Mouse (Mus musculus) forebrain, postnatal 0 days (tissue): ENCODE measurements around the gene Vps53. TPM values are rescaled to one million over a fixed set of nuclear protein-coding genes. Genes with fewer than 3 reads are reported as not detected.
"Not testable (repeated sequence)": the region's sequence is repeated elsewhere in the genome, so short reads cannot be mapped to it uniquely, and the experiment has no call there.

Experiments
- ATAC-seq: fragments of 200-750 bp; cut with Nextera tagmentation; 2 replicates; pipeline ENCODE4 v1.8.0; 2017; ENCODE audit warnings: mild to moderate bottlenecking, moderate library complexity
- DNase-seq: peaks from one replicate; pipeline ENCODE4 v3.0.0-alpha.2; 2015
- H3K27ac ChIP-seq: fragments of 300-500 bp; sonication (generic); 2 replicates; pipeline ENCODE4 v1.5.1; 2014; ENCODE audit warnings: low read depth, mild to moderate bottlenecking, antibody characterized with exemption, low read length, moderate library complexity, mixed read lengths
- H3K27me3 ChIP-seq: fragments of 300-500 bp; sonication (generic); 2 replicates; pipeline ENCODE4 v1.6.1; 2014; ENCODE audit warnings: mild to moderate bottlenecking, low read length, mixed read lengths; ENCODE audit not compliant: insufficient read depth
- H3K36me3 ChIP-seq: fragments of 300-500 bp; sonication (generic); 2 replicates; pipeline ENCODE4 v1.6.1; 2014; ENCODE audit warnings: mild to moderate bottlenecking, moderate library complexity; ENCODE audit not compliant: insufficient read depth
- H3K4me1 ChIP-seq: fragments of 300-500 bp; sonication (generic); 2 replicates; pipeline ENCODE4 v1.6.1; 2014; ENCODE audit warnings: antibody characterized with exemption; ENCODE audit not compliant: insufficient read depth
- H3K4me2 ChIP-seq: fragments of 300-500 bp; sonication (generic); 2 replicates; pipeline ENCODE4 v1.6.1; 2014; ENCODE audit warnings: low read depth, mild to moderate bottlenecking, moderate library complexity
- H3K4me3 ChIP-seq: fragments of 300-500 bp; sonication (generic); 2 replicates; pipeline ENCODE4 v1.5.1; 2014; ENCODE audit warnings: low read depth, low read length, mixed read lengths
- H3K9ac ChIP-seq: fragments of 300-500 bp; sonication (generic); 2 replicates; pipeline ENCODE4 v1.6.1; 2014; ENCODE audit warnings: mild to moderate bottlenecking
- H3K9me3 ChIP-seq: fragments of 300-500 bp; sonication (generic); 2 replicates; pipeline ENCODE4 v1.6.1; 2016; ENCODE audit warnings: low read length
- CTCF ChIP-seq: sonication (generic); IDR thresholded peaks from 2 replicates; pipeline ENCODE4 v1.5.1; 2016; ENCODE audit warnings: antibody characterized with exemption, control low read depth, low read depth
- WGBS: fragments of 180-500 bp; shearing (Covaris S2); extraction: QIAGEN DNeasy Blood & Tissue Kit; methylation state at CpG from one replicate; pipeline ENCODE4 v1.1.7; 2014; 5-methylcytosine and 5-hydroxymethylcytosine counted together
- polyA plus RNA-seq: library from polyadenylated mRNA; unstranded; fragments of >200 nt; fragmentation: Nextera tagmentation; extraction: Ambion mirVana; gene quantifications from 2 replicates; pipeline ENCODE4 v1.2.1, GENCODE M21; 2015
- total RNA-seq: library from RNA; depleted of rRNA; stranded (reverse); fragments of >200 nt; gene quantifications from 2 replicates; pipeline ENCODE4 v1.2.3, GENCODE M21; 2014

Gene Vps53
- total and polyA plus RNA-seq, 2 experiments from 2014 or later, result 49.4 to 63.2 TPM

GRCm38 (mm10) chr11:76215011-76215410 is 35.6 kb upstream of the Vps53 start:
- Histone ChIP-seq H3K4me2 (no peak overlapping the region), H3K4me3 (no peak overlapping the region), H3K27ac (no peak overlapping the region), H3K9ac (no peak overlapping the region), H3K36me3 (peaks cover 30% of the 10 kb centered on the region), H3K27me3 (no peaks in the 10 kb centered on the region), H3K9me3 (no peaks in the 10 kb centered on the region), H3K4me1 (no peaks in the 10 kb centered on the region; the same call in 1 of the 2 replicates)
- 96% methylated on average over 2 of the region's 2 CpGs for WGBS
- DNase-seq, result no peak
- no peak for ATAC-seq
- no peak for TF ChIP-seq CTCF

- Histone ChIP-seq H3K4me3 (no peak overlapping the region), H3K9ac (no peak overlapping the region), H3K4me1 (no peaks in the 10 kb centered on the region; the same call in 1 of the 2 replicates), H3K4me2 (no peak overlapping the region), H3K9me3 (no peaks in the 10 kb centered on the region), H3K27ac (no peak overlapping the region), H3K27me3 (no peaks in the 10 kb centered on the region), H3K36me3 (peaks cover 32% of the 10 kb centered on the region)
- DNase-seq, result no peak
- ATAC-seq, result no peak
- no peak for TF ChIP-seq CTCF
- 49% methylated on average over 5 of the region's 5 CpGs for WGBS
These were observed 34.4 kb upstream of the Vps53 start for GRCm38 (mm10) chr11:76213841-76214240.

- DNase-seq, H3K4me3 ChIP-seq, ATAC-seq, H3K27me3 ChIP-seq, H3K4me2 ChIP-seq, H3K9me3 ChIP-seq, H3K27ac ChIP-seq, H3K9ac ChIP-seq, H3K4me1 ChIP-seq: not testable (repeated sequence)
- 90% methylated on average over 5 of the region's 6 CpGs for WGBS
- H3K36me3 ChIP-seq, result peaks cover 53% of the 10 kb centered on the region
These were observed 32.1 kb upstream of the Vps53 start for GRCm38 (mm10) chr11:76211595-76211994.

- 82% methylated on average over 13 of the region's 13 CpGs for WGBS
- Histone ChIP-seq H3K27me3 (no peaks in the 10 kb centered on the region), H3K4me2 (no peak overlapping the region), H3K4me1 (no peaks in the 10 kb centered on the region), H3K4me3 (no peak overlapping the region), H3K36me3 (peaks cover 65% of the 10 kb centered on the region), H3K9ac (no peak overlapping the region), H3K27ac (no peak overlapping the region), H3K9me3 (no peaks in the 10 kb centered on the region)
- no peak for TF ChIP-seq CTCF
- DNase-seq (no peak), ATAC-seq (no peak)
These were observed 31.0 kb upstream of the Vps53 start for GRCm38 (mm10) chr11:76210228-76210985.

- Histone ChIP-seq H3K9me3 (no peaks in the 10 kb centered on the region), H3K9ac (no peak overlapping the region), H3K4me3 (no peak overlapping the region), H3K4me1 (no peaks in the 10 kb centered on the region), H3K4me2 (no peak overlapping the region), H3K36me3 (peaks cover 59% of the 10 kb centered on the region), H3K27me3 (no peaks in the 10 kb centered on the region), H3K27ac (no peak overlapping the region)
- ATAC-seq (no peak), DNase-seq (no peak)
- no peak for TF ChIP-seq CTCF
- WGBS, result 88% methylated on average over 5 of the region's 5 CpGs
These were observed 27.3 kb upstream of the Vps53 start for GRCm38 (mm10) chr11:76206793-76207192.

- H3K9ac ChIP-seq, result peak overlapping the region; percentile 90
- peak overlapping the region; percentile 87 for H3K4me2 ChIP-seq
- peak overlapping the region; percentile 90 for H3K4me3 ChIP-seq
- no peaks in the 10 kb centered on the region for H3K4me1 ChIP-seq
- peak; percentile 85 for DNase-seq
- peak overlapping the region; percentile 80 for H3K27ac ChIP-seq
- WGBS, result under 1% methylated on average over 73 of the region's 90 CpGs
- peak; percentile 99 for ATAC-seq
- TF ChIP-seq CTCF, result peak; percentile 45
- H3K27me3 ChIP-seq, result no peaks in the 10 kb centered on the region
- no peaks in the 10 kb centered on the region for H3K9me3 ChIP-seq
- peaks cover 26% of the 10 kb centered on the region for H3K36me3 ChIP-seq
These were observed 22.6 kb upstream of the Vps53 start for GRCm38 (mm10) chr11:76201761-76202674.

GRCm38 (mm10) chr11:76196977-76197469 is 17.6 kb upstream of the Vps53 start:
- no peak for TF ChIP-seq CTCF
- Histone ChIP-seq H3K27ac (no peak overlapping the region), H3K4me3 (no peak overlapping the region), H3K9ac (no peak overlapping the region), H3K9me3 (no peaks in the 10 kb centered on the region), H3K27me3 (no peaks in the 10 kb centered on the region), H3K4me2 (no peak overlapping the region), H3K36me3 (no peaks in the 10 kb centered on the region), H3K4me1 (no peaks in the 10 kb centered on the region)
- 47% methylated on average over 8 of the region's 8 CpGs for WGBS
- ATAC-seq (no peak), DNase-seq (no peak)
